Mouse (Mus musculus) ZHBTc4 (cell line): ENCODE results near the gene Odf4.
"Not testable (repeated sequence)": the region's sequence is repeated elsewhere in the genome, so short reads cannot be mapped to it uniquely, and the experiment has no call there.

ENCODE experiments used
- DNase-seq: peaks from one replicate; pipeline ENCODE4 v3.0.0-alpha.2; 2011; ENCODE audit warnings: low read depth, low spot score

Odf4 gene

DNA sequence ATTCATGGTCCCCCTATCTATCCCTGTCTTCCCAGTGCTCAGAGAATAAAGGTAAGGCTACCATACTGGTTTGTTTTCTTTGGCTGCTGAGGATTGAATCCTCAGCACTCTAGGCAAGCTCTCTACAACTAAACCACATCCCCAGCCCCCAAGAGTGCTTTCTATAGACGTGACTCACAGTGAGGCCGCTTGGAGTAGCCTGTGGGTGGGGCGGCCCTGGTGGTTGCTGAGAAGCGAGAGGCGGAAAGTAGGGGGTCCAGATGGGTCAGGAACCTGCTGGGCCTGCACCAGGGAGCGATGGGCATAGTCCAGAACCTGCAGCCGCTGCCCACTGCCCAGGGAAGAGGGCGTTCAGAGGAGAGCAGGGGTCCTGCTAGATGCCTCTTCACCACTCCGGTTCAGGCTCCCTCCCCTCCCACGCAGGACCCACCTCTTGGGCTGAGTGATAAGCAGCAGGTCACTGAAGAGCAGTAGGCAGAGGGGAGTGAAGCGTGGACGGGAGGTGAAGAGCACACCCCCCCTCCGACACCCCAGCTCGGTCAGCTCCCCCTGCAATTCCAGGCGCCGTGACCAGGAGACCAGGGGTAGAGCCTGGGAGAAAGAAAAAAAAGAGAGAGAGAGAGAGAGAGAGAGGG, 20.0 kb upstream of the Odf4 start:
- no peak for DNase-seq

DNA sequence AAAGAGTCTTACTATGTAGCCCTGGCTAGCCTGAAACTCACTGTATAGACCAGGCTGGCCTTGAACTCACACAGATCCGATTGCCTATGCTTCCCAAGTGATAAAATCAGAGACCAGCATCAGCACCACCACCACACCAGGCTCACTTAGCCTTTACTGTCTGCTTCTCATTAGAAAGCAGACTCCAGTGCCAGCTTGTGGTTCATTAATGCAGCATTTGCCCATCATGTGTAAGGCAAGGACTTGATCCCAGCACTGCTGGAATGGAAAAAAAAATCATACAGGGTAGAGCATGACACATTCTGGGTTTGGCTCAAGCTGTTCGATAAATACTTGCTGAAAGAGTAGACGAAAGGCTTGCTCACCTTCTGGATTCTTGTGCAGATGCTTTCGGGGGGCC, 19.1 kb upstream of the Odf4 start:
- DNase-seq = no peak

DNA sequence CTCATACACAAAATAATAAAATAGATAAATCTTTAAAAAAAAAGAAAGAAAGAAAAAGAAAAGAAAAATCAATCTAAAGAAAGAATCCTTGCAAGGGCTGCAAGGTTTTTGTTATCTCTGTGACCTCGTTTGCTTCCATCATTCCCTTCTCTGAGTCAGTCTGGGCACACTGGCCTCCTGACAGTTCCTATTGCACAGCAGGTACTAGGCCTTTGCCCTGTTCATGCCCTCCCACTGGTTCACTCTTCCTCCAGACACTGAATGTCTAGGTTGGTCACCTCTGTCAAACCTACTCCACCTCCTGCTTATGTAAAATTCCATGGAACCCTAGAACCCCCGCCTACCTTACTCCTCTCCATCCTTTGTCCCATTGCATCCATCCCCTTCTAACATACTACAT, 18.4 kb upstream of the Odf4 start:
- DNase-seq = no peak

DNA sequence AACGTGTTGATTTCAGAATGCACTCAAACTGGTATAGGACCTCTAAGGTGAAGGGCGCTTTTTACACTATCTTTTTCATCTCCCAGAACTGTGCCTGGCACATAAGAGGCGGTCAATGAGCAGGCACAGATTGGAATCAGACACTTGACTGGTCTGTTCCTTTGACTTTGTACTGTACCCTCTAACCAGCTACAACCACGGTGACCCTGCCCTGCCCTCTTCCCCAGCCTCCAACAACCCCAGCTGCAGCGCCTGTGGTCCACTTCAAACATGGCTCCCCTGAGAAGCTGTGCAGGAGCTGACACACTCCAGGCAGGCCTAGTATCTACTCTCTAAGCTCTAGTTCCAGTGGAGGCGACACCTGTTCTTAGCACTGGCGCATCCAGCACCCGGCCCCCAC, 15.8 kb upstream of the Odf4 start:
- no peak for DNase-seq

DNA sequence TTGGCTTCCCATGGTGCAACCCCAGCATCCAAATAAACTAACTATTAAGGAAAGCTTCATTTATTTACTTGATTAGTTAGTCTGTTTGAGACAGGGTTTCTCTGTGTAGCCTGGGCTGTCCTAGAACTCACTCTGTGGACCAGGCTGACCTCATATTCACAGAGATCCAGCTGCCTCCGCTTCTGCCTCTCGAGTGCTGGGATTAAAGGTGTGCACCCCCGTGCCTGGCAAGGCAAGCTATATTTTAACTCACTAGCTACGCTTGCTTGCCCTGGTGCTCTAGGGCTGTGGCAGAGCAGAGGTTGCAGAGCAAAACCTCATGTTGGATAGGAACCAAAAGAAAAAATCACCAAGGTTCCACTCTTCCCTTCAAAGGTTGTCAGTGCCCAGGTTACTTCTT, 13.6 kb upstream of the Odf4 start:
- DNase-seq = no peak

DNA sequence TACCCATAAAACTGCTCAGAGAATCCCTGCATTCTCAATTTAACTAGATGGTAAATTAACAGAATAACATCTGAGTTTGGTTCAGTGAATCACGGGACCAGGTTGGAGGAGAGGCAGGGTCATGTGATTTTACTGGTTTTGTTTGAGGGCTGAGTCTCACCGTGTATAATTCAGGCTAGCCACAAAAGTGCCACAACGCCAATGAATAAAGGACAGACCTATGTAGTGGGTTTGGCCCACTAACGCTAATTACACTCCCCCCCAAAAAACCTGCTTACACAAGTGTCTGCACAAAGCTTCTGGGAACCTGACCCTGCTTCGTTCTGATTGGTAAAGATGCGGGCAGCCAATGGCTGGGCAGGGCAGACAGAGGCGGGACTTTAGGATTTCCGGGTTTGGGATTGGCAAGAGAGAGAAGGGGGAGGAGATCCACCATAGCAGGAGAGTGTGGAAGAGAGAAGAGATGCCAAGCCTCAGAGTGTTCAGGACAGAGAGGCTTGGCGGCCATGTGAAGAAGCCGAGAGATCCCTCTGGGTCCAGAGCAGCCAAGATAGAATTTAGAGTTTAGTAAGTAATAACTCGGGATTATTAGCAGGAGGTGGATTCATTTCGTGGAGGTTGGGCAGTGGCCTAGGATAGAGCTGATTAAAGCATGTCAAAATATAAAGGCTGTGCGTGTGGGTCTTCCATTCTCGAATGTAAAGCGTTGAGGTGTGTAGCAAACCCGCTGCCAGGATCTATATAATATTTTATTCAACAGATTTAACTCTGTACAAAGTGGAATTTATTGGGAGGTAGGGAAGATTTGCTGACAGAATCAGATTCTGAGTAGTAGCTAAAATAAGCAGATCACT, 12.8 kb upstream of the Odf4 start:
- peak; percentile 94 for DNase-seq

DNA sequence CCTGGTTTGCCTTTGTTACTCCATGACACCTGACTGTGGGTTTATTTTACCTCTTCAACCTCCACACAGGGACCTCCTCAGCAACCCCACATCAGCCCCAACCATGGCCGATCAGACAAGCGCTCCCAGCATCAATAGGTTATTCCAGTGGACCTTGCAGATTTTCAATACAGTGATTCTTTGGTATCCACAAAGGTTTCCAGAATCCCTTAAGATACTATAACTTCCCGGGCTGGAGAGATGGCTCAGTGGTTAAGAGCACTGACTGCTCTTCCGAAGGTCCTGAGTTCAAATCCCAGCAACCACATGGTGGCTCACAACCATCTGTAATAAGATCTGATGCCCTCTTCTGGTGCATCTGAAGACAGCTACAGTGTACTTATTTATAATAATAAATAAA, 10.1 kb upstream of the Odf4 start:
- not testable (repeated sequence) for DNase-seq

DNA sequence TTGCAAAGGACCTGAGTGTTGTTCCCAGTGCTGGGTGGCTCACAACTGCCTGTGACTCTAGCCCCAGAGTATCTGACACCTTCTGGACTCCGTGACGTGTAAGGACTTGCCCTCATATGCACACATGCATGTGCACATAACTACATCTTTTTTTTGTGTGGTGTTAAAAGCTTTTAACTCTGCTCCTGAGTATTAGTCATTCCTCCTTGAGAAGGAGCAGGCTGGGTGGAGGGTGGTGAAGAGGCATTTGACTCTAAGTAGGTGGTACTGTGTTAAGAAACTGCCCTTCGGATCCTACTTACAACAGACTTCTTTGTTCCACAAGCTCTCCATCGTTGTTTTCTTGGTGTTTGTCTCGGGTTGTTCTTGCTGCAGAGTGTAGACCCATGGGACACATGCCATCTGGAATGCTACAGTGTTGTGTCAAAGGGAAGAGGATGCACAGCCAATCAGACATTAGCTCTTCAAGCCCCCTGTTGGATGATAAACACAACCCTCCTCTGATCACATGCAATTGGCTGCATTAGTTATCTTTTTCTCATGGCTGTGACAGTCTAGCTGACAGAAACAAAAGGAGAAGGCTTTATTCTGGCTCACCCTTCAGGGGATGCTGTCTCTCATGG, 7.1 kb upstream of the Odf4 start:
- DNase-seq = no peak

DNA sequence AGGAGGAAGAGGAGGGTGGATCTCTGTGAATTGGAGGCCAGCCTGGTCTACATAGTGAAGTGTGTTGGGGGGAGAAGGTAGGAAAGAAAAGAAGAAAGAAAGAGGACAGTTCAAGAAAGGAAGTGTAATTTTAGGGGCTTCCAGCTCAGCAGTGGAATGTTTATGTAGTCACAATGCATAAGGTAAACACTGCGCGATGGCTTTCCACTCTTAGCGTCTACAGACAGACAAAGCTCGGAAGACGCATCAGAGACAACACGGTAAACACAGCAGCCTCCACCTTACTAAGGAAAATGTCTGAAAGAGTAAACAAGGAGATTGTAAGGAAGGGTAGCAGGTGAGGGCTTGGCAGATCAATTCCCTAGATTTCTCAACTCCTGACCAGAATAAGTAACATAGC, 3.1 kb upstream of the Odf4 start:
- DNase-seq = no peak

DNA sequence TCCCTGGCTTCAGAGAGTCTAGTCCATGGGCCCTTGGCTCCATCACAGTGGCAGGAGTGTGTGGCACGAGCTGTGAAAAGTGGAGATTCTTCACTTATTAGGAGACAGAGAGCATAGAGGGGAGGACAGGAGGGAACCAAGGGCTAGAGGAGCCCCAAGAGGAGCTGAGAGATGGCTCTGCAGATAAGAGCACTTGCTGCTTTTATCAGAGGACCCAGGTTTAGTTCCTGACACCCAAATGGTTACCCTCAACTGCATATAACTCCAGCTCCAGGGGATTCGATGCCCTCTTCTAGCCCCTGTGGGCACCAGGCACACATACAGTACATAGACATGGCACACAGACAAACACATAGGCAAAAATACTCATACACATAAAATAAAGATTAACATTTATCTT, 2.1 kb downstream of the Odf4 start:
- no peak for DNase-seq

DNA sequence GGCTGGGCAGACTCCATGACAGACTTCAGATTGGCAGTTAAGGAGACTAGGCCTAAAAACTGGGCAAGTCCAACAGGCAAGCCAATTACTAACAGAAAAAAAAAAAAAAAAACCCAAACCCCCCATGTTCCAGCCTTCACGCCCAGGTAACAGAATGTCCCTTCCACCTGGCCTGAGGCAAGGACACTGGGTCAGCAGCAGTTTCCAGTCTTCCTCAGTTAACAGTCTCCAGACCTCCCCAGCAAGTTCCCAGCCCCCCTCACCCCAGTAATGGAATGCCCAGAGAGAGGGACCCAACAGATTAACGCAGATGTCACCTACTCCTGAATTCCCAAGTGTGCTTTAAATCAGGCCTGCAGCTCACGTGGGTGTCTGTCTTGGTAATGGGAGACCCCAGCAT, 3.7 kb downstream of the Odf4 start:
- DNase-seq = no peak

DNA sequence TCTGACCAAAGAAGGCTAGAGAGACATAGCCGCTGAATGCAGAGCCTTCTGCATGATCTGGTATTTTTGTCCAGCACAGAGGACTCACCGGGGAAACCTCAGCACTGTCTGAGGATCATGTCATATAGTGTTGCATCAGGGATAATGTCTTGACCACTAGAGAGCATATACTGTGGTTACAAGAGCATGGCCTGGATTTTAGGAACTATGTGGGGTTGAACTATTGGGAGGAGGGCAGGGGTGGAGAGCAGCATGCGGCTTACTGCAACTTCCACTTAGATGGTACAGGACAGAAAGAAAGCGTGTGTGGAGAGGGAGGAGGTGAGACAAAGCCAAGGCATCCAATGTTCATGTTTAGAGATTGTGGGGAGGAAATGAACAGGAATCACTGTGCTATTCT, 12.3 kb downstream of the Odf4 start:
- DNase-seq = no peak

DNA sequence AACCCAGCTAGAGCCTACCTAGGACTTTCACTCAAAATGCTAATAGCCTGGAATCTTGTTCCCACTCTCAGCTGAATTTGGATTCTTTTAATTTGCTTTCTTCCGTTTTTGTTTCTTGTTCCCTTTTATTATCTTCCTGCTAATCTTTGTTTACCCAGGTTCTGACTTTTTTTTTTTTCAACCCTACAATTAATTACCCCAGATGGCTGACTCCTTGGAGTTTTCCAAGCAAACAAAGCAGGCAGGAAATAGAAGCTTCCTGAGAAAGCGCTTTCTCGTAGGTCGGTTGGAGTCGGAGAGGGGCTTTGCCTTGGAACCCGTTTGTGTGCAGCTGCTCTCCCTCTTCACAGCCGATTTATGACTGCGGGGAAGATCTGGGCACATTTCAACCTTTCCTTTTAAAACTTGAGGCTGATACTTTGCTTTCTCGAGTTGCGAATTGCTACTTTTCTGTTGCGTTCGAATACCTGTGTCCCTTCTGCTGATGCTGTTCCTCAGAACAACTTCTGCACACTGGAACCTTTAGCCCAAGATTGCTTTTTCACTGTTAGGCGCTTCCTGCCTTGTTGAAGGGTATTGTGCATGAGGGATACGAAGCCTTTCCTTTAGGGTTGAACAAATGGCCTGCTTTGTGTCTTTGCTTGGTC, 15.2 kb downstream of the Odf4 start:
- DNase-seq = no peak

DNA sequence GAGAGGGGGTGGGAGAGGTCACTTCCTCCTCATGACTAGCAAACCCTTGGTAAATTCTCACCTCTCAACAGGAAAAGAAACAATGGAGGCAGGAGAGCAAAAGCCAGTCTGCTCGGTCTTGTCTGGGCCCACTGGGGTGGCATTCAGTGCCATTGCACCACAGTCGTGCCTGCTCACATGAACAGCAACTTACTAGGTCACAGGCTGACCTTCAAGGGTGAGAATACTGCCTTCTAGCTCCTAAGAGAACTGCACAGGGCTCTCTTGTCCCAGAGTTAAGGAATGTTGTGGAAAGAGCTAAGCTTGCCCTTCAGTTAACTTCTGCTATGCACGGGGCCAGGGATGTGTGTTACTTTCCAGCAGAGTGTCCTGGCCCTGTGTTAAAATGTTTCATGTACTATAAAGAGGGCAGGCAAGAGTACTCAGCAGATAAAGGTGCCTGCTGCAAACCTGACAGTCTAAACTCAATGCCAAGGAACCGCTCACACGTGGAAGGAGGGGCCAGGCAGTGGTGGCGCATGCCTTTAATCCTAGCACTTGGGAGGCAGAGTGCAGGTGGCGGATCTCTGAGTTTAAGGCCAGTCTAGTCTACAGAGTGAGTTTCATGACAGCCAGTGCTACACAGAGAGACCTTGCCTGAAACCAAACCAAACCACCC, 17.9 kb downstream of the Odf4 start:
- DNase-seq = peak; percentile 26

DNA sequence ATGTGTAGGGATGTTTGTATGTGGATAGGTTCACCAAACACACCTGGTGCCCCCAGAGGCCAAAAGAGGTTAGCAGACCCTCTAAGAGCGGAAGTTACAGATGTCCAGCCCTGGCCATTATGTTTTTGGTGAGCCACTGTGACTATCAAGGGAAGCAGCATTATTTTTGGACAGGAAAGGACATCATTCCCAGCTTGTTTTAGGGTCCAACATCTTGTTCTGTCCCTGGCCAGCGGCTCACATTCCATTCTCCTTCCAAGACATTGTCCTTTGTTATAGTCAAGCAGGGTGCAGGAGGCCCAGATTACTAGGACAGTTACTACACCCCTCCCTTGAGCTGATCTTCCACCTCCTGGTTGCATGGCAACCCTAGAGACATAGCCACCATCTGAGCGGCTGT, 19.6 kb downstream of the Odf4 start:
- peak; percentile 42 for DNase-seq

DNA sequence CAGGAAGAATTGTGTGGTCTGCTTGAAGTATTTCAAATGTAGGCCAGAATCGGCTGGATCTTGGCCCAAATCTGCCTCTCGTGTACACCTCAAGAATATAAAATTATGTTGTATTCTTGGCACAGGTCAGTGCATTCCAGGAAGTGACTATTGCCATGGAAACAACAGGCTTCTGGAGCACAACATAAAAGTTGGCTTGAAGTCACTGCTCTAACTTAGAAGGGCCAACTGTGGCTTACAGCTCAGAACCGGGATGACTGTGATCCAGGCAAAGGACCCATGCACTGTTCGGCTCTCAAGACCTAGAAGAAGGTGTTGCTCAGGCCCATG, 20.5 kb downstream of the Odf4 start:
- peak; percentile 55 for DNase-seq

DNA sequence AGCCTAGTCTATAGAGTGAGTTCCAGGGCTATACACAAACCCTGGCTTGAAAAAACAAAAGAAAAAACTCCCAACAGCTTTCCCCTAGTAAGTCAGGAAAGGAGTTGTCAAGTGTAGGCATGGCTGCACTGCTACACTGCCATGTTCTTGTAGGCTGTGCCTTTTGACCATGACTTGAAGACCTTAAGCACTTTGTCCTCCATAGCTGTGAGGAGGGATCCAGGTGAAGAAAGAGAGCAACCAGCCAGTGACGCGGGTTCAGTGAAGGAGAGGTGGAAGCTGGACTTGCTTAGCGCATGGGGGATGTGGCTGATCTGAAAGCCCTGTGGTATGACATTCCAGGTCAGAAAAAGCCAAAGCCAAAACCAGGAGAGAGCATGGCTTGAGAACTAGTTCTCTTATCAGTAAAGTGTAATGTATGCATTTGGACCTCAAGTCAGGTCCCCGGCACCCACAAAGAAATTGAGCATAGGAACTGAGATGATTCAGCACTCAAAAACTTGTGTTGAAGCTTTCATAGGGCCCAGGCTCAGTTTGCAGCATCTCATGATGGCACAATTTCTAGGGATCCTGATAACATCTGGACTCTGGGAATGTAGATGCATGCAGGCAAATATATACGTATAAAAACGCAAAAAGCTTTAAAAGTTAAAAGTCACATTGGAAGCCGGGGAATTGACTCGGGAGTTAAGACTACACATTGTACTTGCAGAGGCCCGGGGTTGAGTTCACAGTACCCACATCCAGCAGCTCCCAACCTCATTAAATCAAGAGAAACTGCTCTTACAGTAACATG, 21.0 kb downstream of the Odf4 start:
- DNase-seq = peak; percentile 46

DNA sequence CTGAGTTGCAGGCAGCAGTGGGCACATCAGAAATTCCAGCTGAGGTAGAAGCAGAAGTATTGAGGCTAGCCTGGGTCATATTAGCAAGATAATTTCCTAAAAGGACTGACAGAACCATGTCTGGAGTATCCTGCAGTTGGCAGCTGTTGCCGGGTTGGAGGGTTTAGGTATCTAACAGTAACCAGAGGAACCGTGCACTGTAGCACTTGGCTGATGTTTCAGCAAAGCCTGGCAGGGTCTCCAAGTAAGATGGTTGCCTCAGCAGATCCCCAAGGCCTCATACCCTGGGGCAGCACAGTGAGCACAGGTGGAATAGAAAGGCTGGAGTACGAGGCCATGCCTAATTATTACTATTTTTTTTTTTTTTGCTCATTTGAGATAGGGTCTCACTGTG, 21.7 kb downstream of the Odf4 start:
- DNase-seq = peak; percentile 28

DNA sequence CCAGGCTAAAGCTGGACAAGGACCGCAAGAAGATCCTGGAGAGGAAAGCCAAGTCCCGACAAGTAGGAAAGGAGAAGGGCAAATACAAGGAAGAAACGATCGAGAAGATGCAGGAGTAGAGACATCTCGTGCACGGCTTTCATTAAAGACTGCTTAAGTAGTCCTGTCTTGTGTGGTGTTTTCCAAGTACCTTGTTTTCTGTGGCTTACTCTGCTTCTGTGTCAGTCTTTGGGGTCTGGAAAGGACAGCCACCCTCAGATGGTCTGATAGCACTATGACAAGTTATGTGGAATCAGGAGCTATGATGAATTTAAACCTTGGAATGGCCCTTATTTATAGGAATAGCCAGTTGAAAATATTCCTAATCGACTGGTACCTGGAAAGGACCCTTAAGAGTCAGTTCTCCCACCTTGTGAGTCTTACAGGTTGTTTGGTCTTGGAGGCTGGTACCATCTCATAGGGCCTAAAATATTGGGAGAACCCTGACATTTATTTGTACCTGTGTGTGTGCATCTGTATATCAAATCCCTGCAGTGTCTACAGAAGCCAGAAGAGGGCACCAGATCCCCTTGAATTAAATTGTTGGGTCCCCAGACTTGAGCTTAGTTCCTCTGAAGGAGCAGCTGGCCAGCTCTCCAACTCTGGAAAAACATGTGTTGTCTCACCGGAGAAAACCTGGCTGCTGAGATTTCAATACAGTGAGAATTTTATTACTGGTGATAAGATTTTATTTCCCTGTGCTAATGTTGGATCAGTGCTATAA, 22.3 kb downstream of the Odf4 start:
- DNase-seq = peak; percentile 90

DNA sequence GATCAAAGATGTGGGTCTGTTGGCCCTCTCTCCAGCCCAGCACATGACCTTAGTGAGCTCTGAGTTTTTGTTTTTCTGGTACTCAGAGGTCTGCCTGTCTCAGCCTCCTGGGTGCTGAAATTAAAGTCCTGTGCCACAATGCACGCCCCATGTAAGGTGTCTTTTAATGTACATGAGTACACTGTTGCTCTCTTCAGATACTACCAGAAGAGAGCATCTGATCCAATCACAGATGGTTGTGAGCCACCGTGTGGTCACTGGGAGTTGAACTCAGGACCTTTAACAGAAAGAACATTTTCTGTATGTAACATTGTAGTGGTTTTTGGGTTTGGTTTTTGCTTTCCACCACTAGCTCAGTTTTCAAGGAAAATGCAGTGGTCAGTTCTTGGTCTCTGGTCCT, 23.1 kb downstream of the Odf4 start:
- DNase-seq = peak; percentile 43

DNA sequence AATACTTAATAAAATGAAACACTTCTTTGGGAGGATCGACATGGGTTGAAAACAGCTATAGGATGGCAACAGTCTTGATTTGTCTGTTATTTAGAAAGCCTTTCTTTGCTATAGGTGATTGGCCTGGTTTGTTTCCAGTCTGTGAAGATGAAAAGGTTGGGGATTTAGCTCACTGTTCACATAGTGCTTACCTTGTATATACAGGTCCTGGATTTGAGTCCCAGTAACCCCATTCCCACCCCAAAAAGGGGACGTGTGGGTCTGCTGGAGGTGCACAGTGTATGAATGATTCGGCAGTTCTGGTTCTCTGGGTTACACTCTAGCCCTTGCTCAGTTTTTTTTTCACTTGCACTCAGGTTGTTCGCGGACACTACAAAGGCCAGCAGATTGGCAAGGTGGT, 24.1 kb downstream of the Odf4 start:
- no peak for DNase-seq
